Mouse (Mus musculus) CH12.LX (cell line): ENCODE measurements at regions not wholly inside any gene's neighbourhood (a gene's known extent, or its start where the extent isn't known, plus 50 kb on each side); places are given as distances from the start of the nearest gene placed in this dataset.

Experiments
- DNase-seq: peaks from one replicate; pipeline ENCODE4 v3.0.0-alpha.2; 2013; ENCODE audit errors: extremely low read depth
- H3K27ac ChIP-seq: 2 replicates; pipeline ENCODE4 v1.5.1; 2012; ENCODE audit warnings: low read depth, mild to moderate bottlenecking, control low read depth, moderate library complexity; ENCODE audit not compliant: insufficient read depth
- H3K27me3 ChIP-seq: replicated peaks from 2 replicates; pipeline ENCODE3; 2012; ENCODE audit warnings: inconsistent platforms
- H3K36me3 ChIP-seq, 2 experiments: replicated peaks in 1 of 2; 2 replicates each; pipeline versions ENCODE3 to v1.6.1; 2012; ENCODE audit warnings: inconsistent platforms in 1 of 2, low read length in 1 of 2, mild to moderate bottlenecking in 1 of 2, mixed read lengths in 1 of 2, moderate library complexity in 1 of 2; ENCODE audit not compliant: control insufficient read depth in 1 of 2, insufficient read depth in 1 of 2
- H3K4me1 ChIP-seq, 2 experiments: 2 replicates each; pipeline ENCODE4 v1.6.1; 2012; ENCODE audit warnings: inconsistent platforms in 1 of 2, moderate library complexity in 1 of 2; ENCODE audit not compliant: insufficient read depth in 2 of 2, control insufficient read depth in 1 of 2
- H3K4me2 ChIP-seq: 2 replicates; pipeline ENCODE4 v1.6.1; 2012; ENCODE audit warnings: low read depth, mild to moderate bottlenecking, control low read depth; ENCODE audit not compliant: poor library complexity, insufficient read depth, severe bottlenecking
- H3K4me3 ChIP-seq, 3 experiments: fragments of 150-350 bp in 1 of 3; sonication (generic) in 1 of 3; replicated peaks in 1 of 3; 2 replicates each; pipeline versions ENCODE3 to v1.5.1; 2011 to 2012; ENCODE audit warnings: low read depth in 2 of 3, low read length in 2 of 3, mild to moderate bottlenecking in 2 of 3, moderate library complexity in 2 of 3, control low read depth in 1 of 3, improper control_type of control experiment in 1 of 3, inconsistent platforms in 1 of 3, mixed read lengths in 1 of 3; ENCODE audit not compliant: poor library complexity in 1 of 3
- H3K79me2 ChIP-seq: replicated peaks from 2 replicates; pipeline ENCODE4 v1.6.1; 2012; ENCODE audit warnings: mild to moderate bottlenecking, moderate library complexity; ENCODE audit not compliant: control insufficient read depth, poor library complexity, insufficient read depth, severe bottlenecking; ENCODE audit errors: extremely low read depth
- H3K9ac ChIP-seq: 2 replicates; pipeline ENCODE4 v1.6.1; 2012; ENCODE audit warnings: low read depth, mild to moderate bottlenecking, control low read depth, moderate library complexity; ENCODE audit not compliant: insufficient read depth
- H3K9me3 ChIP-seq: replicated peaks from 2 replicates; pipeline ENCODE3; 2012; ENCODE audit warnings: low read length, inconsistent platforms, mixed read lengths
- CHD2 ChIP-seq: IDR thresholded peaks from 2 replicates; pipeline ENCODE4 v1.6.1; 2011; ENCODE audit warnings: low read length, improper control_type of control experiment
- CTCF ChIP-seq, 2 experiments: IDR thresholded peaks in 1 of 2; conservative IDR thresholded peaks in 1 of 2; 2 replicates each; pipeline ENCODE4 v1.5.1; 2011 to 2012; ENCODE audit warnings: low read depth in 2 of 2, low read length in 2 of 2, improper control_type of control experiment in 1 of 2, inconsistent platforms in 1 of 2, mild to moderate bottlenecking in 1 of 2, moderate library complexity in 1 of 2
- EP300 ChIP-seq: IDR thresholded peaks from 2 replicates; pipeline ENCODE4 v1.6.1; 2011; ENCODE audit warnings: low read length, improper control_type of control experiment
- GABPA ChIP-seq: IDR thresholded peaks from 2 replicates; pipeline ENCODE4 v1.6.1; 2012; ENCODE audit warnings: low read depth, low read length, improper control_type of control experiment, inconsistent platforms; ENCODE audit not compliant: insufficient replicate concordance
- MEF2A ChIP-seq: IDR thresholded peaks from 2 replicates; pipeline ENCODE4 v1.6.1; 2014; ENCODE audit warnings: low read depth, mild to moderate bottlenecking, inconsistent platforms, low read length, improper control_type of control experiment, borderline replicate concordance
- MXI1 ChIP-seq: IDR thresholded peaks from 2 replicates; pipeline ENCODE4 v1.6.1; 2011; ENCODE audit warnings: mild to moderate bottlenecking, low read depth, low read length, improper control_type of control experiment
- NELFE ChIP-seq: IDR thresholded peaks from 2 replicates; pipeline ENCODE4 v1.6.1; 2011; ENCODE audit warnings: low read depth, low read length, improper control_type of control experiment
- NRF1 ChIP-seq: IDR thresholded peaks from 2 replicates; pipeline ENCODE4 v1.6.1; 2014; ENCODE audit warnings: low read depth, mild to moderate bottlenecking, inconsistent platforms, low read length, improper control_type of control experiment, moderate library complexity
- POLR2AphosphoS2 ChIP-seq: IDR thresholded peaks from 2 replicates; pipeline ENCODE4 v1.6.1; 2011; ENCODE audit warnings: low read depth, low read length, improper control_type of control experiment
- RAD21 ChIP-seq: IDR thresholded peaks from 2 replicates; pipeline ENCODE4 v1.6.1; 2011; ENCODE audit warnings: low read depth, mild to moderate bottlenecking, low read length, improper control_type of control experiment, moderate library complexity
- RCOR1 ChIP-seq: conservative IDR thresholded peaks from 2 replicates; pipeline ENCODE4 v1.6.1; 2012; ENCODE audit warnings: low read depth, mild to moderate bottlenecking, inconsistent platforms, low read length, improper control_type of control experiment
- SIN3A ChIP-seq: IDR thresholded peaks from 2 replicates; pipeline ENCODE4 v1.6.1; 2012; ENCODE audit warnings: low read length, improper control_type of control experiment, inconsistent platforms
- SMC3 ChIP-seq: IDR thresholded peaks from 2 replicates; pipeline ENCODE4 v1.6.1; 2011; ENCODE audit warnings: low read depth, low read length, improper control_type of control experiment
- TCF12 ChIP-seq: IDR thresholded peaks from 2 replicates; pipeline ENCODE4 v1.6.1; 2014; ENCODE audit warnings: low read depth, mild to moderate bottlenecking, inconsistent platforms, low read length, improper control_type of control experiment
- ZKSCAN1 ChIP-seq: IDR thresholded peaks from 2 replicates; pipeline ENCODE4 v1.6.1; 2012; ENCODE audit warnings: low read depth, inconsistent platforms, low read length, improper control_type of control experiment, borderline replicate concordance
- dilution Hi-C: fragments of 300-500 bp; cut with MboI; formaldehyde crosslinking; loops from 2 replicates; pipeline ENCODE4 v1.14.3; 2020; ENCODE audit warnings: low sequenced_read_pairs; ENCODE audit not compliant: extremely low pct_unique_long_range_greater_than_20kb, extremely low pct_ligation_motif_present
- in situ Hi-C: fragments of 300-500 bp; cut with MboI; formaldehyde crosslinking; loops from 3 replicates; pipeline ENCODE4 v1.14.3; 2019; ENCODE audit warnings: low sequenced_read_pairs, low pct_ligation_motif_present, low pct_unique_long_range_greater_than_20kb, mixed read lengths

- in situ Hi-C loops: no loop called here
- Histone ChIP-seq H3K4me3 (no peak overlapping the region), H3K4me2 (no peak overlapping the region), H3K27me3 (no peaks in the 10 kb centered on the region), H3K36me3 (peaks cover 3 to 4% of the 10 kb centered on the region in 2 experiments), H3K79me2 (no peaks in the 10 kb centered on the region)
- dilution Hi-C loops: no loop called here
- TF ChIP-seq CHD2 (peak; percentile 90), RCOR1 (no peak)
- TF ChIP-seq, all 38 proteins: peak for 1
- peak; percentile 41 for DNase-seq
- Histone ChIP-seq H3K9me3 (no peaks in the 10 kb centered on the region), H3K4me1 (peaks cover 13 to 54% of the 10 kb centered on the region in 2 experiments), H3K27ac (no peak overlapping the region), H3K9ac (peak overlapping the region; percentile 29; the same call in 1 of the 2 replicates)
Observed at GRCm38 (mm10) chr17:63680479-63680878, 180.7 kb upstream of the Fbxl17 start.

GRCm38 (mm10) chr17:63683345-63683744 lies 179.5 kb upstream of the Fer start:
- no peaks in the 10 kb centered on the region for H3K9me3 ChIP-seq
- H3K36me3 ChIP-seq: peaks cover 3 to 4% of the 10 kb centered on the region in 2 experiments
- H3K4me3 ChIP-seq: no peak overlapping the region
- in situ Hi-C loops: no loop called here
- no peak for DNase-seq
- H3K4me2 ChIP-seq: no peak overlapping the region
- dilution Hi-C loops: no loop called here
- peaks cover 12 to 33% of the 10 kb centered on the region in 2 experiments for H3K4me1 ChIP-seq
- TF ChIP-seq SMC3 (peak; percentile 22), CTCF (conservative IDR thresholded peaks at IDR 0.05 in 1 of 2, IDR thresholded peaks at IDR 0.05 in 1 of 2; ENCODE audit: low read depth in 2 of 2, low read length in 2 of 2) (peak in 1 of 2 experiments; percentile 61; a peak in 2 of 4 replicates), POLR2AphosphoS2 (no peak), RAD21 (peak; percentile 51)
- H3K9ac ChIP-seq: no peak overlapping the region
- no peaks in the 10 kb centered on the region for H3K79me2 ChIP-seq
- no peaks in the 10 kb centered on the region for H3K27me3 ChIP-seq
- H3K27ac ChIP-seq: no peak overlapping the region

GRCm38 (mm10) chr17:63684026-63684425 lies 178.8 kb upstream of the Fer start:
- Histone ChIP-seq H3K4me1 (peaks cover 10 to 27% of the 10 kb centered on the region in 2 experiments), H3K4me3 (no peak overlapping the region), H3K79me2 (no peaks in the 10 kb centered on the region), H3K9ac (no peak overlapping the region), H3K27ac (no peak overlapping the region), H3K9me3 (no peaks in the 10 kb centered on the region), H3K27me3 (no peaks in the 10 kb centered on the region), H3K4me2 (no peak overlapping the region), H3K36me3 (peaks cover 3 to 4% of the 10 kb centered on the region in 2 experiments)
- dilution Hi-C loops (no loop called here), in situ Hi-C loops (no loop called here)
- DNase-seq: no peak
- TF ChIP-seq GABPA: no peak
- no peak for TF ChIP-seq SIN3A
- TF ChIP-seq EP300: no peak
- no peak for TF ChIP-seq ZKSCAN1
- no peak for TF ChIP-seq MEF2A
- TF ChIP-seq MXI1: no peak
- no peak for TF ChIP-seq NRF1
- TF ChIP-seq TCF12: no peak
- TF ChIP-seq NELFE: no peak
- no peak for TF ChIP-seq SMC3
